Mouse (Mus musculus) lung, postnatal 0 days (tissue): Measurements from ENCODE around the gene Map3k1.

Source experiments
- CTCF ChIP-seq: IDR thresholded peaks from 2 replicates; pipeline ENCODE4 v1.5.1; 2016; ENCODE audit warnings: antibody characterized with exemption, mild to moderate bottlenecking
- EP300 ChIP-seq: IDR thresholded peaks from 2 replicates; pipeline ENCODE4 v1.6.1; 2016; ENCODE audit warnings: antibody characterized with exemption, mild to moderate bottlenecking, control low read depth

- TF ChIP-seq EP300 (no peak), CTCF (no peak)
These were observed 4.6 kb downstream of the Map3k1 start for GRCm38 (mm10) chr13:111804189-111804588.
